ENCODE assay signal across 17 mouse cellular contexts in the genomic region with DNA sequence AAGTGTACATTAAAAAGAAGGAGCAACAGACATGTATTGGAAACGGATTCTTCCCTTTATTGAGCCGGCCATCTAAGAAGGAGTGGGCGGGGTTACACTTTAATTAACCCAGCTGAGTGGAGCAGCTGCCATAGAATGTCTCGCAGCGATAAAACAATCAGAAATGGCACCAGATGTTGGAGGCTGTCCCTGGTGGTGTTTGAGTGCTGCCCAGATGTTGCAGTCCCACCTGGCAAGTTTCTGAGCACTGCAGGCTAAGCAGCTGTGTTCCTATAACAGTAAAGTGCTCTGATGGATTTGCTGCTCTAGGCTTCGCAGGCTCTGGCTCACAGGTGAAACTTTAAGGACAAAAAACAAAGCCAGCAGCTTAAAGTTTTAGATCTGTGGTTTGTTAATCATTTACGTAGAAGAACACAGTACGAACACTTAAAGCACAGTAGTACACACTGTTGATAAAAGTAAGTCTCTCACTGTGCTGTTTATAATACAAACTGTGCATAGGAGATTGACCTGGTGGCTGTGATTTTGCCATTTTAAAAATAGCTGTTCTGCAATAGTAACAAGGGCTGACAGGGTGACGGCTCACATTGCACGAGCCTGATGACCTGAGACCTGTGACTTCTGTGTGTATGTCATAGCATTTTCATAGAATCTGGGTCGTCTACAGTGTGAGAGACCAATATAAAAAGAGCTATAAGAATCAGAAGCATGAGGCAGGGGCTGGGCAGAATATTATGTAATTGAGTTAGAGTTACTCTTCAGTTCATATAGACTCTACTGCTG. TPM values are rescaled to one million over a fixed set of nuclear protein-coding genes. Genes with fewer than 3 reads are reported as not detected.
A peak's percentile ranks its signal among the peaks of the same experiment; 100 is the strongest.
DNase-seq lines count a peak whose midpoint lies in the region; ATAC-seq and TF ChIP-seq lines count a peak whose summit lies in the region.
"Had no signal": no experiment of that assay in that cellular context is flagged by ENCODE, and none has a peak within 500 bp of the region (broad histone marks: within the 10 kb centered on the region; RNA-seq: fewer than 3 reads in every experiment).

No protein-coding gene starts in this region.

- H3K4me3 ChIP-seq in heart, embryonic 15.5 days = no peak overlapping the region
- H3K4me3 ChIP-seq in intestine, postnatal 0 days (ENCODE audit: low read depth, low read length) = no peak overlapping the region
- H3K4me3 ChIP-seq: embryonic facial prominence, embryonic 15.5 days; layer of hippocampus, adult 2 months had no signal

- no peak overlapping the region for H3K9ac ChIP-seq in heart, embryonic 15.5 days
- no peak overlapping the region for H3K9ac ChIP-seq in intestine, postnatal 0 days (ENCODE audit: low read depth, low read length)
- H3K9ac ChIP-seq: embryonic facial prominence, embryonic 15.5 days had no signal

- H3K27me3 ChIP-seq in heart, embryonic 15.5 days = no peaks in the 10 kb centered on the region
- H3K27me3 ChIP-seq in intestine, postnatal 0 days (replicated peaks; ENCODE audit: control insufficient read depth, insufficient read depth, low read length) = no peaks in the 10 kb centered on the region
- H3K27me3 ChIP-seq: CH12.LX; embryonic facial prominence, embryonic 15.5 days; Patski had no signal

- peak overlapping the region; percentile 71 for H3K27ac ChIP-seq in heart, embryonic 15.5 days
- H3K27ac ChIP-seq in intestine, postnatal 0 days (ENCODE audit: low read depth, low read length) = no peak overlapping the region
- H3K27ac ChIP-seq: embryonic facial prominence, embryonic 15.5 days; layer of hippocampus, adult 2 months had no signal

- no peaks in the 10 kb centered on the region for H3K9me3 ChIP-seq in heart, embryonic 15.5 days (replicated peaks)
- no peaks in the 10 kb centered on the region for H3K9me3 ChIP-seq in intestine, postnatal 0 days (ENCODE audit: control insufficient read depth)
- H3K9me3 ChIP-seq: embryonic facial prominence, embryonic 15.5 days had no signal

- peaks cover 7% of the 10 kb centered on the region for H3K4me1 ChIP-seq in heart, embryonic 15.5 days (replicated peaks)
- no peaks in the 10 kb centered on the region for H3K4me1 ChIP-seq in intestine, postnatal 0 days (replicated peaks; ENCODE audit: control insufficient read depth, insufficient read depth, low read length)
- H3K4me1 ChIP-seq: embryonic facial prominence, embryonic 15.5 days had no signal

- no peak for DNase-seq in heart, postnatal 25 days (ENCODE audit: low spot score)
- peak; percentile 25 for DNase-seq in retina, embryonic 14.5 days (ENCODE audit: low spot score)
- no peak for DNase-seq in retina, postnatal 1 day
- no peak for DNase-seq in ovary, postnatal 36 days (ENCODE audit: low spot score)
- no peak for DNase-seq in cerebellum, postnatal 10 days
- DNase-seq: adrenal gland, adult 2 months; cerebellum, postnatal 14 days; kidney, adult 11 months had no signal

- H3K4me2 ChIP-seq in heart, embryonic 15.5 days = no peak overlapping the region
- H3K4me2 ChIP-seq in intestine, postnatal 0 days (replicated peaks; ENCODE audit: low read depth) = no peak overlapping the region
- H3K4me2 ChIP-seq: embryonic facial prominence, embryonic 15.5 days; midbrain, embryonic 11.5 days had no signal

- no peak for TF ChIP-seq CTCF in intestine, postnatal 0 days (IDR thresholded peaks at IDR 0.05; ENCODE audit: low read depth)

- peaks cover 29% of the 10 kb centered on the region for H3K36me3 ChIP-seq in heart, embryonic 15.5 days
- peaks cover 59% of the 10 kb centered on the region for H3K36me3 ChIP-seq in intestine, postnatal 0 days (ENCODE audit: control insufficient read depth, insufficient read depth)

- ATAC-seq in heart, embryonic 15.5 days (replicated peaks; ENCODE audit: insufficient number of reproducible peaks, insufficient read depth, low FRiP score, low read depth) = no peak
- peak; percentile 44 for ATAC-seq in intestine, postnatal 0 days
- ATAC-seq: forebrain, embryonic 14.5 days; lung, postnatal 0 days; Patski had no signal

- intact Hi-C loops in heart, postnatal 25 days (cut with DNase I) = no loop called here

- 64% methylated on average over 11 of the region's 11 CpGs for WGBS in heart, embryonic 15.5 days
- 45% methylated on average over 11 of the region's 11 CpGs for WGBS in intestine, postnatal 0 days

RNA-seq across cellular contexts. Expression of a gene that starts 44.3 kb away (rescaled TPM):
- polyA plus RNA-seq in heart, embryonic 15.5 days (2015; fragmentation: Nextera tagmentation; extraction: Ambion mirVana) = 5.4 and 5.5 TPM in 2 replicates
- total RNA-seq in heart, postnatal 25 days (2021) = 1 to 10 TPM; 3.6 to 4.3 TPM
- 3.1 and 3.4 TPM in 2 replicates for polyA plus RNA-seq in intestine, postnatal 0 days (2015; fragmentation: Nextera tagmentation; extraction: Ambion mirVana)

RNA-seq across cellular contexts. Expression of a gene that starts 48.6 kb away (rescaled TPM):
- polyA plus RNA-seq in heart, embryonic 15.5 days (2015; fragmentation: Nextera tagmentation; extraction: Ambion mirVana) = 44.4 and 56.0 TPM in 2 replicates
- total RNA-seq in heart, postnatal 25 days (2021) = 10 to 100 TPM; 36.0 to 36.4 TPM
- 171 and 185 TPM in 2 replicates for polyA plus RNA-seq in intestine, postnatal 0 days (2015; fragmentation: Nextera tagmentation; extraction: Ambion mirVana)

RNA-seq across cellular contexts. Expression of a gene that starts 54.9 kb away (rescaled TPM):
- 7.4 and 9.2 TPM in 2 replicates for polyA plus RNA-seq in heart, embryonic 15.5 days (2015; fragmentation: Nextera tagmentation; extraction: Ambion mirVana)
- total RNA-seq in heart, postnatal 25 days (2021) = 1 to 10 TPM; 4.4 to 7.2 TPM
- 5.6 and 6.0 TPM in 2 replicates for polyA plus RNA-seq in intestine, postnatal 0 days (2015; fragmentation: Nextera tagmentation; extraction: Ambion mirVana)
